Mouse (Mus musculus): Measurements from ENCODE around the gene Pld3. TPM values are rescaled to one million over a fixed set of nuclear protein-coding genes. Genes with fewer than 3 reads are reported as not detected.

Pld3 gene
- polyA plus RNA-seq, 1 experiment from 2014 or later, result 78.8 TPM

- H3K4me1 ChIP-seq (ENCODE audit: control insufficient read depth, insufficient read depth, low read length), result no peaks in the 10 kb centered on the region
- ATAC-seq (ENCODE audit: low FRiP score, low TSS enrichment), result no peak
- H3K36me3 ChIP-seq (ENCODE audit: control insufficient read depth, insufficient read depth, low read length), result no peaks in the 10 kb centered on the region
- no peak overlapping the region for H3K27ac ChIP-seq (ENCODE audit: low read depth, low read length)
- H3K9me3 ChIP-seq (ENCODE audit: control insufficient read depth, low read length), result no peaks in the 10 kb centered on the region
- H3K9ac ChIP-seq (ENCODE audit: low read depth, low read length), result no peak overlapping the region
- no peaks in the 10 kb centered on the region for H3K27me3 ChIP-seq (ENCODE audit: control insufficient read depth, insufficient read depth, low read length)
- H3K4me2 ChIP-seq (replicated peaks; ENCODE audit: low read depth, low read length), result no peak overlapping the region
- WGBS, result 85% methylated on average over 12 of the region's 12 CpGs
- H3K4me3 ChIP-seq (ENCODE audit: low read length), result no peak overlapping the region
These were observed 8.2 kb downstream of the Pld3 start for GRCm38 (mm10) chr7:27544675-27545370.

GRCm38 (mm10) chr7:27543851-27544250, 9.2 kb downstream of the Pld3 start:
- H3K27ac ChIP-seq (ENCODE audit: low read depth, low read length), result no peak overlapping the region
- no peaks in the 10 kb centered on the region for H3K4me1 ChIP-seq (ENCODE audit: control insufficient read depth, insufficient read depth, low read length)
- ATAC-seq (ENCODE audit: low FRiP score, low TSS enrichment), result no peak
- no peak overlapping the region for H3K4me3 ChIP-seq (ENCODE audit: low read length)
- no peaks in the 10 kb centered on the region for H3K9me3 ChIP-seq (ENCODE audit: control insufficient read depth, low read length)
- H3K4me2 ChIP-seq (replicated peaks; ENCODE audit: low read depth, low read length), result no peak overlapping the region
- H3K9ac ChIP-seq (ENCODE audit: low read depth, low read length), result no peak overlapping the region
- 81% methylated on average over 4 of the region's 4 CpGs for WGBS
- H3K27me3 ChIP-seq (ENCODE audit: control insufficient read depth, insufficient read depth, low read length), result no peaks in the 10 kb centered on the region
- peaks cover 5% of the 10 kb centered on the region; the same call in 1 of the 2 replicates for H3K36me3 ChIP-seq (ENCODE audit: control insufficient read depth, insufficient read depth, low read length)

GRCm38 (mm10) chr7:27543065-27543464, 10.0 kb downstream of the Pld3 start:
- H3K27ac ChIP-seq (ENCODE audit: low read depth, low read length), result peak overlapping the region; percentile 30; the same call in 1 of the 2 replicates
- WGBS, result 44% methylated on average over 6 of the region's 6 CpGs

GRCm38 (mm10) chr7:27542392-27543033, 10.5 kb downstream of the Pld3 start:
- 1% methylated on average over 30 of the region's 30 CpGs for WGBS
- peak; percentile 93 for ATAC-seq (ENCODE audit: low FRiP score, low TSS enrichment)

More at GRCm38 (mm10) chr7:27543065-27543464, 10.0 kb downstream of the Pld3 start:
- no peaks in the 10 kb centered on the region for H3K4me1 ChIP-seq (ENCODE audit: control insufficient read depth, insufficient read depth, low read length)
- peak overlapping the region; percentile 54 for H3K4me3 ChIP-seq (ENCODE audit: low read length)
- H3K36me3 ChIP-seq (ENCODE audit: control insufficient read depth, insufficient read depth, low read length), result peaks cover 5% of the 10 kb centered on the region; the same call in 1 of the 2 replicates
- no peaks in the 10 kb centered on the region for H3K9me3 ChIP-seq (ENCODE audit: control insufficient read depth, low read length)
- 0 out of 2 replicates have a peak, but pooled peaks have one; percentile 7 for ATAC-seq (ENCODE audit: low FRiP score, low TSS enrichment)
- peak overlapping the region; percentile 87 for H3K4me2 ChIP-seq (replicated peaks; ENCODE audit: low read depth, low read length)
- no peaks in the 10 kb centered on the region for H3K27me3 ChIP-seq (ENCODE audit: control insufficient read depth, insufficient read depth, low read length)
- peak overlapping the region; percentile 58; the same call in 1 of the 2 replicates for H3K9ac ChIP-seq (ENCODE audit: low read depth, low read length)

GRCm38 (mm10) chr7:27541922-27542321, 11.1 kb downstream of the Pld3 start:
- Histone ChIP-seq H3K4me3 (ENCODE audit: low read length) (peak overlapping the region; percentile 54), H3K9ac (ENCODE audit: low read depth, low read length) (no peak overlapping the region; the same call in 1 of the 2 replicates), H3K4me2 (replicated peaks; ENCODE audit: low read depth, low read length) (peak overlapping the region; percentile 87), H3K9me3 (ENCODE audit: control insufficient read depth, low read length) (no peaks in the 10 kb centered on the region), H3K4me1 (ENCODE audit: control insufficient read depth, insufficient read depth, low read length) (no peaks in the 10 kb centered on the region), H3K36me3 (ENCODE audit: control insufficient read depth, insufficient read depth, low read length) (peaks cover 10% of the 10 kb centered on the region; the same call in 1 of the 2 replicates), H3K27me3 (ENCODE audit: control insufficient read depth, insufficient read depth, low read length) (no peaks in the 10 kb centered on the region), H3K27ac (ENCODE audit: low read depth, low read length) (no peak overlapping the region)
- ATAC-seq (ENCODE audit: low FRiP score, low TSS enrichment), result no peak
- 62% methylated on average over 5 of the region's 5 CpGs for WGBS

More at GRCm38 (mm10) chr7:27542392-27543033, 10.5 kb downstream of the Pld3 start:
- H3K27ac ChIP-seq (ENCODE audit: low read depth, low read length), result peak overlapping the region; percentile 30; the same call in 1 of the 2 replicates
- H3K4me2 ChIP-seq (replicated peaks; ENCODE audit: low read depth, low read length), result peak overlapping the region; percentile 87
- peaks cover 5% of the 10 kb centered on the region; the same call in 1 of the 2 replicates for H3K36me3 ChIP-seq (ENCODE audit: control insufficient read depth, insufficient read depth, low read length)
- H3K4me3 ChIP-seq (ENCODE audit: low read length), result peak overlapping the region; percentile 54
- no peaks in the 10 kb centered on the region for H3K9me3 ChIP-seq (ENCODE audit: control insufficient read depth, low read length)
- H3K9ac ChIP-seq (ENCODE audit: low read depth, low read length), result peak overlapping the region; percentile 58
- H3K27me3 ChIP-seq (ENCODE audit: control insufficient read depth, insufficient read depth, low read length), result no peaks in the 10 kb centered on the region
- no peaks in the 10 kb centered on the region for H3K4me1 ChIP-seq (ENCODE audit: control insufficient read depth, insufficient read depth, low read length)

GRCm38 (mm10) chr7:27541431-27541830, 11.6 kb downstream of the Pld3 start:
- Histone ChIP-seq H3K9ac (ENCODE audit: low read depth, low read length) (no peak overlapping the region), H3K4me3 (ENCODE audit: low read length) (no peak overlapping the region), H3K27ac (ENCODE audit: low read depth, low read length) (no peak overlapping the region), H3K27me3 (ENCODE audit: control insufficient read depth, insufficient read depth, low read length) (no peaks in the 10 kb centered on the region), H3K9me3 (ENCODE audit: control insufficient read depth, low read length) (no peaks in the 10 kb centered on the region), H3K36me3 (ENCODE audit: control insufficient read depth, insufficient read depth, low read length) (peaks cover 10% of the 10 kb centered on the region; the same call in 1 of the 2 replicates), H3K4me2 (replicated peaks; ENCODE audit: low read depth, low read length) (no peak overlapping the region; the same call in 1 of the 2 replicates), H3K4me1 (ENCODE audit: control insufficient read depth, insufficient read depth, low read length) (no peaks in the 10 kb centered on the region)
- WGBS, result 67% methylated on average over 16 of the region's 16 CpGs
- 0 out of 2 replicates have a peak, but pooled peaks have one; percentile 21 for ATAC-seq (ENCODE audit: low FRiP score, low TSS enrichment)

- Histone ChIP-seq H3K4me3 (ENCODE audit: low read length) (no peak overlapping the region), H3K27me3 (ENCODE audit: control insufficient read depth, insufficient read depth, low read length) (no peaks in the 10 kb centered on the region), H3K9me3 (ENCODE audit: control insufficient read depth, low read length) (no peaks in the 10 kb centered on the region), H3K27ac (ENCODE audit: low read depth, low read length) (no peak overlapping the region), H3K4me2 (replicated peaks; ENCODE audit: low read depth, low read length) (no peak overlapping the region), H3K4me1 (ENCODE audit: control insufficient read depth, insufficient read depth, low read length) (no peaks in the 10 kb centered on the region), H3K36me3 (ENCODE audit: control insufficient read depth, insufficient read depth, low read length) (peaks cover 15% of the 10 kb centered on the region; the same call in 1 of the 2 replicates), H3K9ac (ENCODE audit: low read depth, low read length) (no peak overlapping the region)
- WGBS, result 87% methylated on average over 6 of the region's 6 CpGs
- ATAC-seq (ENCODE audit: low FRiP score, low TSS enrichment), result no peak
These were observed 12.1 kb downstream of the Pld3 start for GRCm38 (mm10) chr7:27540935-27541334.

- no peaks in the 10 kb centered on the region for H3K9me3 ChIP-seq (ENCODE audit: control insufficient read depth, low read length)
- peaks cover 15% of the 10 kb centered on the region; the same call in 1 of the 2 replicates for H3K36me3 ChIP-seq (ENCODE audit: control insufficient read depth, insufficient read depth, low read length)
- H3K4me1 ChIP-seq (ENCODE audit: control insufficient read depth, insufficient read depth, low read length), result no peaks in the 10 kb centered on the region
- no peak overlapping the region for H3K4me3 ChIP-seq (ENCODE audit: low read length)
- no peak overlapping the region for H3K4me2 ChIP-seq (replicated peaks; ENCODE audit: low read depth, low read length)
- ATAC-seq (ENCODE audit: low FRiP score, low TSS enrichment), result no peak
- no peaks in the 10 kb centered on the region for H3K27me3 ChIP-seq (ENCODE audit: control insufficient read depth, insufficient read depth, low read length)
- no peak overlapping the region for H3K27ac ChIP-seq (ENCODE audit: low read depth, low read length)
- 76% methylated on average over 2 of the region's 2 CpGs for whole genome bisulfite sequencing
- H3K9ac ChIP-seq (ENCODE audit: low read depth, low read length), result no peak overlapping the region
These were observed 12.5 kb downstream of the Pld3 start for GRCm38 (mm10) chr7:27540521-27540920.

- Histone ChIP-seq H3K9ac (ENCODE audit: low read depth, low read length) (no peak overlapping the region), H3K4me1 (ENCODE audit: control insufficient read depth, insufficient read depth, low read length) (no peaks in the 10 kb centered on the region), H3K27me3 (ENCODE audit: control insufficient read depth, insufficient read depth, low read length) (no peaks in the 10 kb centered on the region), H3K4me2 (replicated peaks; ENCODE audit: low read depth, low read length) (no peak overlapping the region), H3K4me3 (ENCODE audit: low read length) (no peak overlapping the region), H3K9me3 (ENCODE audit: control insufficient read depth, low read length) (no peaks in the 10 kb centered on the region), H3K36me3 (ENCODE audit: control insufficient read depth, insufficient read depth, low read length) (peaks cover 15% of the 10 kb centered on the region; the same call in 1 of the 2 replicates), H3K27ac (ENCODE audit: low read depth, low read length) (no peak overlapping the region)
- no peak for ATAC-seq (ENCODE audit: low FRiP score, low TSS enrichment)
- 88% methylated on average over 2 of the region's 2 CpGs for WGBS
These were observed 14.2 kb downstream of the Pld3 start for GRCm38 (mm10) chr7:27538797-27539196.
